Mouse (Mus musculus) left cerebral cortex, adult 9 months (tissue): ENCODE results near the gene Rcor2.

ENCODE experiments used
- DNase-seq, 2 experiments: peaks; one replicate each; pipeline ENCODE4 v3.0.0; 2022; ENCODE audit warnings: low spot score in 2 of 2

Gene Rcor2

DNA sequence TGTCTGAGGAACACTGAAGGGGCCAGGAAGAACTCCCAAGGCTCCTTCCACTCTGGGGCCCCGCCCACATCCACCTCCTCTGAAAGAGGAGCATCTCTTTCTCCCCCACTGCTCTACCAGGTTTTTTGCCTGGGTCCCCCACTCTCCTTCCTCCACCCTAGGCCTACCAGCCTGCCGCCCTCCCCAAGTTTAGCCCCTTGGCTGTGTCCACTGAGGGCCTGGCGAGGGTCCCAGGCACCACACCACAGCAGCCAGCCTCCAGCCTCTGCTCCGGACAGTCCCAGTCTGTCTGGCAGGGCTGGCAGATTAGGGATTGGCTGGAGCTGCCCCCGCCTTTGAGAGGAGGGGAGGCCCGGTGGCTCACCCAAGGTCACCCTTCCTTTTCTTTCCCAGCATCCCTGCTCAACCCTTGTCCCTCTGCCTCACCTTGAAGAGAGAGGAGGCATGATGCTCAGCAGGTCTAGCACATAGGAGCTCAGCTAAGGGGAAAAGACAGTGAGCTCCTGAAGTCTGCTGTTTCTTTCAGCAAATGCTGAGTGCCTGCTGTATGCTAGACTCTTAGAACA lies 2.3 kb upstream of the Rcor2 start:
- DNase-seq = no peak

- no peak for DNase-seq
These were observed 1.5 kb upstream of the Rcor2 start for GRCm38 (mm10) chr19:7265478-7266191.

- DNase-seq = no peak
These were observed 699 bp upstream of the Rcor2 start for GRCm38 (mm10) chr19:7266421-7266831.

DNA sequence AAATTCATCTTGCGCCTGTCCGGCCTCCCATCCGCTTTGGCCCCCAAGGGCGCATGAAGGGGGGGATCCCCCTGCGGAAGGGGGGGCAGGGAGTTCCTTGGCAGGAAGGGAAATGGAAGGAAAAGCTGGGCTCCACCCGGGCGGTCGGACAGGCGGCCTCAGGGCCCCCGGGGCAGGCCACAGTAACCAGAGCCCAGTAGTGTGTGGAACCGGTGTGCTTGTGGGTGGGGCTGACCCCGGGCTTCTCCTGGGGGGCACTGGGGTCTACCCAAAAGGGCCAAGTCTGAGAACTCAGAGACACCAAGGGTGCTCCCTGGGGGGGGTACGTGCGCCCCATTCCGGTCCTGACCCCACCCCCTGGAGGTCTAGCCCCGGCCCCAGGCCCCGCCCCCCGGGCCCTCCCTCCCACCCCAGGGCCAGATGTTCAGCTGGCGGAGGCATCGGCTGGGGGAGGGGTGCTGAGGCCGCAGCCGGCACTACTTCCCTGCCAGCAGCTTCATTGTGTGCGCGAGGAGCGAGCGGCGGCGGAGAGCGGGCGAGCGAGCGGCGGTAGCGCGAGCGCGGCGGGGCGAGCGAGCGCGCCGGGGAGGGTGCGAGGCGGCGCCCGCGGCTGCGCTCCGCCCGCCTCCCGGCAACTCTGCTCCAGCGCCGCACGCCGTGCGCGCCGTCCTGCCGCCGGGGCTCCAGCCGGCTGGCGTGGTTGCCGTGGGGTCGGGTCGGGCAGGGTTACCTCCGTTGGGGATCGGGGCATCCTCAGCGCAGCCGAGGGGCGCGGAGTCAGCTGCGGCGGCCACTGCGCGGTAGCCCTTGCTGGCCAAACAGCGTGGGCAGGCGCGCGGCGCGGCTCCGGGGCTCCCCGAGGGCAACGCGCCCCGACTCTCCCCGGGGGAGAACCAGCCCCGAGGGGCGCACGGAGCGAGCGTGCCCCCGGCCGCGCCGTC lies 926 bp downstream of the Rcor2 start:
- peak in 1 of 2 experiments; percentile 63 for DNase-seq

DNA sequence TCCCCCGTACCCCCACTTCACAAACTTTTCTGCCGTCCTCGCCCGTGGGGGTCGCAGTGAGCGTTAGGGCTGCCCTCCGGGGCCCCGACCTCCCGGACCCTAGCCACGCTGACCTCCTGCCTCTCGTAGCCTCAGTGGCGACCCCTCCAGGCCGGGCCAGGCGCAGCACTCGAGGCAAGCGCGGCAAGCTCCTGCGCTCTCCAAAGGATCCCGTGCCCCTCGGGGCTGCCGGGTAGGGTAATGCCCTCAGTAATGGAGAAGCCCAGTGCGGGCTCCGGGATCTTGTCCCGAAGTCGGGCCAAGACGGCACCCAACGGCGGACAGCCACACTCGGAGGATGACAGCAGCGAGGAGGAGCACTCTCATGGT lies 1.6 kb downstream of the Rcor2 start:
- peak in 1 of 2 experiments; percentile 69 for DNase-seq

GRCm38 (mm10) chr19:7269290-7270044 lies 2.3 kb downstream of the Rcor2 start:
- no peak for DNase-seq

DNA sequence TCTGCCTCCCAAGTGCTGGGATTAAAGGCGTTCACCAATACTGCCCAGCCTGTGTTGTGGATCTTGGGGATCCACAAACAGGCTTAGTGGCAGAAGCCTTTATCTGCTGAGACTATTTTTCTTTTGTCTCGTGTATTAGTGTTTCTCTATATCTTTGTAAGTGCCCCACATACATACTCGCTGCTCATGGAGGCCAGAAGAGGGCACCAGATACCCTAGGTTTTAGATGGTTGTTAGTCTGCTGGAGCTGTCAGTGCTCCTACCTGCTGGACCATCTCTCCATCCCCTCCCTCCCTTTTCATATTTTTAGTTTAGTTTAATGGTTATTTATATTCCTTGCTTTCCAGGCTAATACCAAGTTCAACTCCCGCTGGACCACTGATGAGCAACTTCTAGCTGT lies 6.4 kb downstream of the Rcor2 start:
- no peak for DNase-seq

GRCm38 (mm10) chr19:7274326-7274990 lies 7.3 kb downstream of the Rcor2 start:
- no peak for DNase-seq

- DNase-seq = no peak
These were observed 8.1 kb downstream of the Rcor2 start for GRCm38 (mm10) chr19:7275131-7275789.

- no peak for DNase-seq
These were observed 9.0 kb downstream of the Rcor2 start for GRCm38 (mm10) chr19:7276053-7276659.

DNA sequence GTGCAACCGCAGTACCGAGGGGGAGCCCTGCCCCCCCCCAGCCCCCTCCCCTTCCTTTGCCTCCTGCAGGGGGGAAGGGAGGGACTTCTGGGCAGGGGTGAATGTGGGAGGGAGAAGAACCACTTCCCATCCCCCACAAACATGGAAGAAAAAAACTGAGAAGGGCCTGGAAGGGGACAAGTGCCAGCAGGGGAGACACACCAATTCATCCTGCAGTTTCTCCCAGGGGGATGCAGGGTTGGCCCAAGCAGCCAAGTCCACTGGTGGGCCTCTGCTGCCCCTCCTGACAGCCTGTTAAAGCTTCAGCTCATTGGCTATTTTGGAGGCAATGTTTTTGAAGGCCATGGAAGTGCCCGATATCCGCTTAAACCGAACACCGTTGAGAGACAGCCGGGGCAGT lies 9.7 kb downstream of the Rcor2 start:
- no peak for DNase-seq

- no peak for DNase-seq
These were observed 11.2 kb downstream of the Rcor2 start for GRCm38 (mm10) chr19:7278200-7278906.

DNA sequence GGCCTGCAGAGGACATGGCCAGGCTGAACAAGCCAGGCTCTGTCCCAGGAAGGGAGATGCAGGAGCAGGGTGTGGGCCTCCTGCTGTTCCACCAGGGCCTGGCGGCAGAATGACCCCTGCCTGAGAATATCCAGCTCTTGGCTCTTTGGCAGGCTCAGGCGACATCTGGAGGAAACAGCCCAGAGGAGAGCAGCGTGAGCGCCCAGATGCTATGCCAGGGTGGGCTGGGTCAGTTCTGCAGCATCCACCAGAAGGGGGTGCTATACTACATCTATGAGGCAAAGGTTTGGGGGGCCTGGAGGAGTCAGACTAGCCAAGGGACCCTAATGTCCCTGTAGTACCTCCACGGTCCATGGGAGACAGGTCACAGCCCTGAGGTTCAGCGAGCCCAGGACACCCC lies 12.0 kb downstream of the Rcor2 start:
- DNase-seq = peak in 1 of 2 experiments; percentile 61

DNA sequence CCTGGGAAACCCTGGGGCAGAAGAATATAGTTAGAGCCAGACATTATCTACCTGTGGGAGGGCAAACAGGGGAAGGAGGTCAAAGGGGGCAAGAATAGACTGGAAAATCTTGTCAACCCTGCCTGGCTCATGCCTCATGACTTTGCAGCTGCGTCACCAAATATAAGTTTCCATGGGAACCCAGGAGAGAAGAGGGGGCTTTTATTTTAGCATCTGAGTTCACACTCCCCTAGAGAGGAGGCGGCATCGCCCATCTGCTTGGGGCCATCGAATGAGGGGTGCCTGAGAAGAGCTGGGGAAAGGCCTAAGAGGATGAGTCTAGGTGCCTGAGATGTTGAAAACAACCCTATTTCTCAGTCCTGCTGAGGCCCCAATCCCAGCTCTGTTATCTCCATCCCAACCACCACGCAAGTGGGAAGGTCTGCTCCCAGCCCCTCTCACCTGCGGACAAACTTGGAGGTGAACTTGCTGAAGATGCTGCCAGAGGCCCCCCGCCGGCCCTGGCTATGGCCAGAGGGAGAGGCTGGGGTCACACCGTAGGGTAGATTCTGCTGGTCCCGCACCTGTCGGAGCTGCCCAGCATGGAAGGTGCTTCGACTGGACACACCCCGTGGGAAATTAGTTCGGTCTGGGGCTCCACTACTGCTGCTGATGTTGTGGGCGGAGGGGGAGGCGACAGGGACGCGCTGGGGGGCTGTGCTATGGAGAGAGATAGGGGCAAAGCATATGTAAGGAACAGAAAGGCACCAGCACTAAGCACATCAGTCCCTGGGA lies 13.6 kb downstream of the Rcor2 start:
- DNase-seq = peak; percentile 83 to 84

- no peak for DNase-seq
These were observed 19.6 kb downstream of the Rcor2 start for GRCm38 (mm10) chr19:7286563-7287315.

DNA sequence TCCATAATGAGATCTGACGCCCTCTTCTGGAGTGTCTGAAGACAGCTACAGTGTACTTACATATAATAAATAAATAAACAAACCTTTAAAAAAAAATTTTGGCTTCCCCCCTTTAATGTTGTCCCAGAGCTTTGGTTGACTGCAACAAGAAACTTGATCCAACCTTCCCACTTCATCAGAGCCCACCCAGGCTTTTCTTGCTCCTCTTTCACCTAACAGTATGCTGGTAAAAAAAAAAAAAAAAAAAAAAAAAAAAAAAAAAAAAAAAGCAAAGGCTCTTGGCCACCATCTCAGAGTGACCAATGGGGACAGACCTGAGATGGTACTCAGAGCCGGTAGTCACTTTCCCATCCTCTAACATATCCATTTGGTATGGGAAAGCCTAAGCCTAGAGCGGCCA lies 21.2 kb downstream of the Rcor2 start:
- DNase-seq = no peak

DNA sequence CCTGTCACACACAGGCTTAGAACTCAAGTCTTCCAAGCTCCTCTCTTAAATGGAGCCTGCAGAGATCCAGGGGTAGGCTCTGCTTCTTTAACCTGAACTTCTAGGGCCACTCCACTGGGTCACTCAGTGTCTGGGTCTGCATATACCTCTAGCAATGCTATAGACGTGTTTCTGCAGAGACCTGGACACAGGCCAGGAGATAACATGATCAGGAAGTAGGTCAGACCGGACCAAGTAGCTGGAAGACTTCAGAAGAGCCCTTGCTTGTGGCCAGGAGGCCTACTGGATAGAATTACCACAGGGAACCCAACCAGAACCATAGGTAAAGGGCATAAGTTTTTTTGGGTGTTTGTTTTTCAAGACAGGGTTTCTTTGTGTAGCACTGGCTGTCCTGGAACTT lies 22.6 kb downstream of the Rcor2 start:
- DNase-seq = no peak
